Mouse (Mus musculus) embryonic fibroblast, embryonic 13.5 days (primary cell): ENCODE measurements around the gene Lrrc26.

ENCODE experiments used
- CTCF ChIP-seq: IDR thresholded peaks from 2 replicates; pipeline ENCODE4 v1.5.1; 2011; ENCODE audit warnings: mild to moderate bottlenecking, control low read depth, low read length, moderate library complexity, borderline replicate concordance; ENCODE audit not compliant: insufficient read depth
- POLR2A ChIP-seq: IDR thresholded peaks from 2 replicates; pipeline ENCODE4 v1.6.1; 2011; ENCODE audit warnings: low read depth, mild to moderate bottlenecking, control low read depth, low read length, moderate library complexity

- no peak for TF ChIP-seq CTCF
- no peak for TF ChIP-seq POLR2A
These were observed 23.6 kb upstream of the Lrrc26 start for GRCm38 (mm10) chr2:25265897-25266656.
